Mouse (Mus musculus): ENCODE data around the gene Hist3h2a. TPM values are rescaled to one million over a fixed set of nuclear protein-coding genes. Genes with fewer than 3 reads are reported as not detected.

Hist3h2a gene
- polyA plus RNA-seq, 1 experiment from 2014 or later = 34.3 TPM

DNA sequence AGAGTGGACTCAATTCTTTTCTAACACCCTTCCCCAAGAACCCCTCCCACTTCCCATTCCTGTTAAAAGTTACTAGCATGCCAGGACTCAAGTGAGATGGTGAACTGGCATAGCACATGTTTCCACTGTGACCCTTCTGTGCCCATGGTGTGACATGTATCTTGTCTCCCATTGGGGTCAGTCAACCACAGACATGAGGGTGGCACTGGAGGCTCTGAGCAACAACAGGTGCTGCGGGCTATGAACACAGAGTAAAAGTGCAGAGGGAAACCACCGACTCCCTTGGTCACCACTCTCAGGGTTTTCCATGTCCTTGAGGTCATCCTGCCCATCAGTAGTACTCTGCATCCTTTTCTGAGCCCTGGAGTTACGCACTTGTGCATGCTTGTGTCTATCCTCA, 17.3 kb downstream of the Hist3h2a start:
- Histone ChIP-seq H3K4me1 (peaks cover under 1% of the 10 kb centered on the region; the same call in 1 of the 2 replicates), H3K9me3 (no peaks in the 10 kb centered on the region), H3K27ac (no peak overlapping the region), H3K4me2 (no peak overlapping the region), H3K27me3 (no peaks in the 10 kb centered on the region), H3K9ac (no peak overlapping the region), H3K4me3 (no peak overlapping the region), H3K36me3 (peaks cover 34% of the 10 kb centered on the region)
- WGBS = 92% methylated on average over 3 of the region's 3 CpGs
- no peak for ATAC-seq (ENCODE audit: insufficient number of reproducible peaks, insufficient read depth, low FRiP score, low TSS enrichment, low read depth)

DNA sequence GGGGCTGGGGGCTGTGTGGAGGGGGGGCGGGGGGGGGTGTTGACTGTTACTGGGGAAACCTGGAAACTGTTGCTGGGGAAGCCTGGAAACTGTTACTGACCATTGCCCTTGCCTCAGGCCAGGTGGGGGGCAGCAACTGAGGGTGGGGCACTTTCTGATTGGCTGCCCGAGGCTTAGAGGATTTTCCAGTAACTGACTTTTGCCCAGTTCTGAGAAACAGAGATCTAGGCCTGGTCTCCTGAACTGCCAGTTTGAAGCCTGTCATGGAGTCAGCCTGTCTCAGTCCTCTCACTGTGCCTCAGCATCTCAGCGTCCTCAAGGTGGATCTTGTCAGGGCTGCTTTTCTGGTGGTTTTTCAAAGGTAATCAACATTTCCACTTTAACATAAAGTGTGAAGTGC, 19.9 kb downstream of the Hist3h2a start:
- no peak overlapping the region for H3K4me3 ChIP-seq
- H3K36me3 ChIP-seq = peaks cover 30% of the 10 kb centered on the region
- no peak overlapping the region for H3K9ac ChIP-seq
- H3K27me3 ChIP-seq = no peaks in the 10 kb centered on the region
- H3K27ac ChIP-seq = no peak overlapping the region
- ATAC-seq (ENCODE audit: insufficient number of reproducible peaks, insufficient read depth, low FRiP score, low TSS enrichment, low read depth) = no peak
- peaks cover 13% of the 10 kb centered on the region for H3K4me1 ChIP-seq
- no peaks in the 10 kb centered on the region for H3K9me3 ChIP-seq
- WGBS = 81% methylated on average over 3 of the region's 3 CpGs
- no peak overlapping the region for H3K4me2 ChIP-seq

DNA sequence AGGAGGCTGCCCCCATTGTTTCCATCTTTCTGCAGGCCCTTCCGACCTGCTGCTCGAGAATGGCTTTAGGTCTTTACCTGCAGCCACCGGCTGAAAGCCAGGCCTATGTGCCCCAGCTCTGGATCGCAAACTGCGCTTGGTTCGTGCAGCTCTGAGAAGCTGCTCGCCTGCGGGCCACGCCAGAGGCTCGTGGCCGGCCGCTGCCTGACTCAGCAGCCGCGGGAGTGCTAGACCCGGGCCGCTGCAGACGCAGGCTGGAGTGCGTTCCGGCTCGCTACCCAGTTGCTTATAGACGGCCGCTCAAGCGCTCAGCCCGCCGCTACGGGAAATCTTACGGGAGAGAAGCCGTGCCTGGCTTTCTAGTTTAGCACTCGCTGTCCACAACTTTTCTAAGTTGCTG, 22.7 kb downstream of the Hist3h2a start:
- ATAC-seq (ENCODE audit: insufficient number of reproducible peaks, insufficient read depth, low FRiP score, low TSS enrichment, low read depth) = no peak
- H3K27ac ChIP-seq = peak overlapping the region; percentile 48; the same call in 1 of the 2 replicates

DNA sequence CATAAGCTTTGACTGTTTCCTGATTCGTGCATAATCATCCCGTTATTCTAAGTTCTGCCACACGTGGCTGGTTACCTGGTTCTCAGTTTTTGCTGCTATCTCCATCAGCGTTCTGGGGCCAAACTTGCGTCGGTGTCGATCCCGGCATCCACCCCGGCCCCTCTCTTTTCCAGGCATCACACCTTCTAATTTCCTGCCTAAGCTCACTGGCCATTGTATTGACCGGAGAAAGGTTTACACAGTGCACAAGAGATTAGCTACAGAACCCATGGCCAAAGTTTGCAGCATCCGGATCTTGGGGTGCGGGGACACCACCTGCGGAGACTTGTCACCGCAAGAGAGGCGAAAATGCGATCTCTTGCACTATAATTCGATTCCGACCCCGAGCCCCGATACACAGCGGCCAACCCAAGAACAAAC, 23.1 kb downstream of the Hist3h2a start:
- peaks cover 32% of the 10 kb centered on the region for H3K4me1 ChIP-seq
- H3K4me3 ChIP-seq = peak overlapping the region; percentile 99
- no peaks in the 10 kb centered on the region for H3K27me3 ChIP-seq
- peak overlapping the region; percentile 48; the same call in 1 of the 2 replicates for H3K27ac ChIP-seq
- peaks cover 23% of the 10 kb centered on the region for H3K36me3 ChIP-seq
- H3K9ac ChIP-seq = peak overlapping the region; percentile 97
- no peak for ATAC-seq (ENCODE audit: insufficient number of reproducible peaks, insufficient read depth, low FRiP score, low TSS enrichment, low read depth)
- peak overlapping the region; percentile 99 for H3K4me2 ChIP-seq
- H3K9me3 ChIP-seq = no peaks in the 10 kb centered on the region
- WGBS = under 1% methylated on average over 21 of the region's 21 CpGs

More for the DNA sequence above, 22.7 kb downstream of the Hist3h2a start:
- H3K4me1 ChIP-seq = peaks cover 32% of the 10 kb centered on the region
- no peaks in the 10 kb centered on the region for H3K9me3 ChIP-seq
- whole genome bisulfite sequencing = under 1% methylated on average over 29 of the region's 29 CpGs
- peaks cover 22% of the 10 kb centered on the region for H3K36me3 ChIP-seq
- peak overlapping the region; percentile 97 for H3K9ac ChIP-seq
- peak overlapping the region; percentile 99 for H3K4me3 ChIP-seq
- H3K27me3 ChIP-seq = no peaks in the 10 kb centered on the region
- H3K4me2 ChIP-seq = peak overlapping the region; percentile 99

DNA sequence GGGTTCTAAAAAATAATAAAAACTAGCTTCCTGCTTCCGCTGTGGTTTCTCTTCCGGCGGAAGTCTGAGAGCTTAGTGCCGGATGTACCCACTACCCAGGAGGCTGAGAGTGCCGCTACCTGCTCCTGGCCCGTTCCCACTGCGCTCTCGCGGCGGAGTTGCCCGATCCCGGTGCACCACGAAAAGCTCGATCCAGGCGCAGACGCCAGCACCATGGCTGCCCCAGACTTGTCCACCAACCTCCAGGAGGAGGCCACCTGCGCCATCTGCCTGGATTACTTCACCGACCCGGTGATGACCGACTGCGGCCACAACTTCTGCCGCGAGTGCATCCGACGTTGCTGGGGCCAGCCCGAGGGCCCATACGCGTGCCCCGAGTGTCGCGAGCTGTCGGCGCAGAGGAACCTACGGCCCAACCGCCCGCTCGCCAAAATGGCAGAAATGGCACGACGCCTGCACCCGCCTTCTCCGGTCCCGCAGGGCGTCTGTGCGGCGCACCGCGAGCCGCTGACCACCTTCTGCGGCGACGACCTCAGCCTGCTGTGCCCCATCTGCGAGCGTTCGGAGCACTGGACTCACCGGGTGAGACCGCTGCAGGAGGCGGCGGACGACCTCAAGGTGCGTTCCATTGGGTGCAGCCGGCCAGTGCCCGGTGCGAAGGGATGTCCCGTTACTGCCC, 23.7 kb downstream of the Hist3h2a start, which contains the start of gene Trim11:
Gene Trim11, plus strand, starts transcription at position 67 of the 679 bp plus-strand sequence.
- peaks cover 27% of the 10 kb centered on the region for H3K36me3 ChIP-seq
- peak within 1 kb of the TSS; percentile 73 for H3K27ac ChIP-seq
- peaks cover 32% of the 10 kb centered on the region for H3K4me1 ChIP-seq

DNA sequence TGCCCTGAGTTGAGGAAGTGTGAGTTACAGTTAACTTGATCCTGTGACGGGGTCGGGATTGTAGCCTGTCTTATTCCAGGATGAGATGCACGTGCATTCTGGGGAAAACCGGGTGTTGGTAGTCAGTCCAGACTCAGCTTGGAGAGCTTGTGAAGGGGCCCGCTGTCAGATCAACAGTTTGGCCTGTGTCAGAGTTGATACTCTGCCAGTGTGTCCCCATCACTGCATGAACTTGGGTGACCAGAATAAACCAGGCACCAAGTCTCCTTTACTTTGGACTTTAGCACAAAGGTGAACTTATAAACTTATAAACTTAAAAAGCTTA, 24.2 kb downstream of the Hist3h2a start:
- Histone ChIP-seq H3K4me1 (peaks cover 32% of the 10 kb centered on the region), H3K27ac (peak overlapping the region; percentile 39; the same call in 1 of the 2 replicates), H3K27me3 (no peaks in the 10 kb centered on the region), H3K4me3 (peak overlapping the region; percentile 99), H3K9ac (peak overlapping the region; percentile 97), H3K9me3 (no peaks in the 10 kb centered on the region), H3K36me3 (peaks cover 28% of the 10 kb centered on the region), H3K4me2 (peak overlapping the region; percentile 99)
- WGBS = 2% methylated on average over 5 of the region's 5 CpGs
- no peak for ATAC-seq (ENCODE audit: insufficient number of reproducible peaks, insufficient read depth, low FRiP score, low TSS enrichment, low read depth)

More for the DNA sequence above, 23.7 kb downstream of the Hist3h2a start, which contains the start of gene Trim11:
- Histone ChIP-seq H3K9ac (peak within 1 kb of the TSS; percentile 97), H3K9me3 (no peaks in the 10 kb centered on the region), H3K27me3 (no peaks in the 10 kb centered on the region), H3K4me3 (peak within 1 kb of the TSS; percentile 99), H3K4me2 (peak within 1 kb of the TSS; percentile 99)
- ATAC-seq (ENCODE audit: insufficient number of reproducible peaks, insufficient read depth, low FRiP score, low TSS enrichment, low read depth) = peak; percentile 43
- WGBS = under 1% methylated on average over 64 of the region's 64 CpGs

DNA sequence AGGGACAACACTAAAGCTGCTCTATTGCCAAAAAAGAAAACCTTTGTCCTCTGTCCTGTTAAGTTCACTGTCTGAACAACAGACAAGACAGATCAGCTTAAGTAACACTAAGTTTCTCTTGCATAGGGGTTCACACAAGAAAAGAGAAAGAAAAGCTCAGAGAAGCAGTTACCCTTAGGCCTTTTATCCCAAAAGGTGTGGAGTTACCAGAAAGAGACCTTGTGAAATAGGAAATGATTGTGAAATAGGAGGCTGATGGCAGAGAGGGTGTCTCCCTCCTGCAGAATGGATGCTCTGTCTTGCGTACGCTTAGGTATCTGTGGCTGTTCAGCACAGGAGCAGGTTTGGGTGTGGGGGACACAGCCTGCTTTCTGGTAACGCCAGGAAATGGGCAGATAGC, 24.7 kb downstream of the Hist3h2a start:
- Histone ChIP-seq H3K4me3 (peak overlapping the region; percentile 99), H3K4me2 (peak overlapping the region; percentile 99), H3K36me3 (peaks cover 30% of the 10 kb centered on the region), H3K4me1 (peaks cover 32% of the 10 kb centered on the region), H3K27ac (no peak overlapping the region), H3K9me3 (no peaks in the 10 kb centered on the region), H3K27me3 (no peaks in the 10 kb centered on the region), H3K9ac (peak overlapping the region; percentile 97)
- no peak for ATAC-seq (ENCODE audit: insufficient number of reproducible peaks, insufficient read depth, low FRiP score, low TSS enrichment, low read depth)
- 61% methylated on average over 3 of the region's 3 CpGs for WGBS

DNA sequence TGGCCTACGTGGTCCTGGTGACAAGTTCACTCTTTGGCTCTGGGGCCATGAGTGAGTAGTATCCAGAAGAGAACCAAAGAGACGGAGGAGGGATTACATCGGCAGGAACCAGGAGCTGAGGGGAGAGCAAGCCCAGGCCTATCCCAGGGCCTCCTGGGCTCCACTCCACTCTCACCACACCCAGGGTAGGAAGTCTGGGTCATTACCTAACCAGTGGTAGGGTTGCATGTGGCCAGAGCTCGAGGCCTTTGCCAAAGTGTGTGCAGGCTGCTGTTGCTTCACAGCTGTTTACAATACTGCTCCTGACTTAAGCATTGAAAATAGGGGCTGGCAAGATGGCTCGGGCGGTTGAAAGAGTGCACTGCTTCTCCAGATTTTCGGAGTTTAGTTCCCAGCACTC, 25.2 kb downstream of the Hist3h2a start:
- Histone ChIP-seq H3K9ac (peak overlapping the region; percentile 97), H3K27ac (no peak overlapping the region), H3K36me3 (peaks cover 30% of the 10 kb centered on the region), H3K9me3 (no peaks in the 10 kb centered on the region), H3K4me1 (peaks cover 32% of the 10 kb centered on the region), H3K27me3 (no peaks in the 10 kb centered on the region), H3K4me3 (peak overlapping the region; percentile 99), H3K4me2 (peak overlapping the region; percentile 99)
- ATAC-seq (ENCODE audit: insufficient number of reproducible peaks, insufficient read depth, low FRiP score, low TSS enrichment, low read depth) = no peak
- 65% methylated on average over 7 of the region's 7 CpGs for WGBS

DNA sequence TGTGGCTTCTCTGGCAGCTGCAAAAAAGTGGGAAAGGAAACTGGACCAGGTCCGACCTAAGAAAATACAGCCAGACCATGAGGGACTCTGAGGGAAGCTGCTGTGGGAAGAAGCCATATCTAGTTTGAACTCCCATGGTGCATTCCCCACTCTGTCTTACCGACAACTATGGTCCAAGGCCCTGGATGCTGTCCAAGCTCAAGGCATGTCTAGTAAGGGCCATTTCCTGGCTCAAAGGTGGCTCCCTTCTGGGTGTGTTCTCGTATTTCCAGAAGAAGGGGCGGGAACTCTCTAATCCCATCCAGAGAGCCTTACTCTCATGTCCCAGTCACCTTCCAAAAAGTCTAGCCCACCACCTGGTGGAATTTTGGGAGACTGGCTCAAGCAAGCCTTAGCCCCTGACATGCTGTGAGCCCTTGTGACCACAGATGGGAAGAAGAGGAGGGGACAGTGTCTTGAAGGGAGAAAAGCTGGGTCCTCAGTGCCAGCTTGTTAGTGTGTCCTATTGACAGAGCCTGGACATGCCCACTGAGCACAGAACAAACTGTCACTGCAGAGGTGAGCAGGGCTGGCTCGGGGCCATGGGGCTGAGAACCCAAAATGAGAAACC, 26.0 kb downstream of the Hist3h2a start:
- no peaks in the 10 kb centered on the region for H3K9me3 ChIP-seq
- no peak overlapping the region for H3K27ac ChIP-seq
- peaks cover 37% of the 10 kb centered on the region for H3K36me3 ChIP-seq
- H3K4me3 ChIP-seq = no peak overlapping the region
- H3K9ac ChIP-seq = peak overlapping the region; percentile 97; the same call in 1 of the 2 replicates
- H3K4me1 ChIP-seq = peaks cover 32% of the 10 kb centered on the region
- 55% methylated on average over 5 of the region's 5 CpGs for WGBS
- ATAC-seq (ENCODE audit: insufficient number of reproducible peaks, insufficient read depth, low FRiP score, low TSS enrichment, low read depth) = no peak
- peak overlapping the region; percentile 99 for H3K4me2 ChIP-seq
- H3K27me3 ChIP-seq = no peaks in the 10 kb centered on the region

DNA sequence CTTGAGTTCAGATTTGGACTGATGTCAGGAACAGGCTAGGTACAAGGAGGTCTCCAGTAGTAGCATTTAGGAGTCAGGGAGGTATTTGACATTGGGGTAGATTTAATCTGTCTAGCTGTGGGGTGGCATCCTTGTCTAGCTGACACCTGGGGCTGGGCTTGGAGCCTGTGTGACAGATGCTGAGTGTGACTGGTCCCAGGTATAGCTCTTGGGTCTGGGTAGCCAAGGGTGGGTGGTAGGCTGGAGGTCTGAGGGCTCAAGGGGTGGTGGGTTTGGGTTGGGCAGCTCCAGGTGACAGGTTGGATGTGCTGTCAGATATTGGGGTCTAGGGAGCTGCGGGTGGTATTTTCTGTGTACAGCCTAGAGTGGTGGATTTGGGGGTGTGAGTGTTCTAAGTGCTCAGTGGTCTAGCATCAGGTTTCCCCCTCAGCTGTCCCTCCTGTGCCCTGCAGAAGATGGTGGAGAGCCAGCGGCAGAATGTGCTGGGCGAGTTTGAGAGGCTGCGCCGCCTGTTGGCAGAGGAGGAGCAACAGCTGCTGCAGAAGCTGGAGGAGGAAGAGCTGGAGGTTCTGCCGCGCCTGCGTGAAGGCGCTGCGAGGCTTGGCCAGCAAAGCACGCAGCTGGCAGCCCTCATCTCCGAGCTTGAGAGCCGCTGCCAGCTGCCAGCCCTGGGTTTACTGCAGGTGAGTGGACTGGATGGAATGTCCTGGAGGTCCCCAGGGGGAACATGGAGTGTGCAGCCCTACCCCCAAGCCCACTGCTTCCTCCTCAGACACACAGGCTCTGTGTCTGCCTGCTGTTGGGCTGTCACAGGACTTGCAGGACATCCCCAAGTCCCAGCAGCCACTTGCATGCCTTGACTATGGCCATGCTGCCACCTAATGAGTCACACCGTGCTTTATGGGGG, 27.3 kb downstream of the Hist3h2a start:
- Histone ChIP-seq H3K9ac (no peak overlapping the region), H3K4me2 (no peak overlapping the region), H3K36me3 (peaks cover 50% of the 10 kb centered on the region), H3K27ac (no peak overlapping the region), H3K27me3 (no peaks in the 10 kb centered on the region), H3K4me1 (peaks cover 32% of the 10 kb centered on the region), H3K9me3 (no peaks in the 10 kb centered on the region), H3K4me3 (no peak overlapping the region)
- no peak for ATAC-seq (ENCODE audit: insufficient number of reproducible peaks, insufficient read depth, low FRiP score, low TSS enrichment, low read depth)
- 56% methylated on average over 14 of the region's 14 CpGs for WGBS

DNA sequence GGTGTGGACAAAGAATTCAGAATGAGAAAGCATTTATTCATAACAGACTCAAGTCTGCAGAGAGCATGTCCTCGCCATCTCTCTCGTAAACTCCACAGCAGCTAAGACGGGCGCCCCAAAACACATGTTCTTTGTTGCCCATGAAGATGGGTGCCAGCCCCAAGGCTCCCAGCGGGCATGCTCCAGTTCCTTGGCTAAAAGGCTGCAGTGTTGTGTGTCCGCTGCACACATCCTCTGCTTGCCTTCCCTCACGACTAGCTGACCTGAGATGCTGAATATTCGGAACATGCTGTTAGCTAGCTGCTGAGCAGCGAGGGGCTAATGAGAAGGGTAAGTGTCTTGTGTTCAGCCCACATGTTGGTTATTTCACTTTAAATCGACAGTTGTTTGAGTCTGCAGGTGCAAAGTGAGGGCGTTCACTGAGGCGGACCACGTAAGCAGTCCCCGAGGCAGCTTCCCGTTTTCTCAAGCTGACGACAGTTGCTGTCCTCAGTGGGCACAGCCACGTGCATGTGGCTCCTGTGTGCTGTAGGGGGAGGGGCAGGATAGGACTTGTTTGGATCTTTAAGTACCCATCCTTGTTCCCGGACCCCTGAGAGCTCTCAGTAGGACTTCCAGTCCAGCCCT, 28.1 kb downstream of the Hist3h2a start:
- Histone ChIP-seq H3K9me3 (no peaks in the 10 kb centered on the region), H3K4me3 (no peak overlapping the region), H3K4me2 (no peak overlapping the region), H3K9ac (no peak overlapping the region), H3K36me3 (peaks cover 57% of the 10 kb centered on the region), H3K27me3 (no peaks in the 10 kb centered on the region), H3K4me1 (peaks cover 29% of the 10 kb centered on the region), H3K27ac (no peak overlapping the region)
- no peak for ATAC-seq (ENCODE audit: insufficient number of reproducible peaks, insufficient read depth, low FRiP score, low TSS enrichment, low read depth)
- WGBS = 80% methylated on average over 18 of the region's 18 CpGs

Measured in embryonic facial prominence, embryonic 13.5 days (tissue).